Mouse (Mus musculus) neural tube, embryonic 11.5 days (tissue): Measurements from ENCODE around the gene Ferd3l. TPM values are rescaled to one million over a fixed set of nuclear protein-coding genes. Genes with fewer than 3 reads are reported as not detected.

Experiments used
- ATAC-seq: fragments of 200-750 bp; cut with Nextera tagmentation; 2 replicates; pipeline ENCODE4 v1.8.0; 2017; ENCODE audit warnings: moderate number of reproducible peaks, mild to moderate bottlenecking, moderate TSS enrichment, moderate library complexity; ENCODE audit not compliant: insufficient read depth, low FRiP score, low TSS enrichment
- DNase-seq: peaks from one replicate; pipeline ENCODE4 v3.0.0-alpha.2; 2015; ENCODE audit warnings: low spot score
- H3K27ac ChIP-seq: fragments of 300-500 bp; sonication (generic); 2 replicates; pipeline ENCODE4 v1.5.1; 2014; ENCODE audit warnings: low read depth, mild to moderate bottlenecking, low read length
- H3K27me3 ChIP-seq: fragments of 300-500 bp; sonication (generic); 2 replicates; pipeline ENCODE4 v1.6.1; 2014; ENCODE audit warnings: mild to moderate bottlenecking, low read length, mixed read lengths; ENCODE audit not compliant: control insufficient read depth, insufficient read depth
- H3K36me3 ChIP-seq: fragments of 300-500 bp; sonication (generic); 2 replicates; pipeline ENCODE4 v1.6.1; 2014; ENCODE audit warnings: mild to moderate bottlenecking, low read length, moderate library complexity, mixed read lengths; ENCODE audit not compliant: control insufficient read depth, insufficient read depth
- H3K4me1 ChIP-seq: fragments of 300-500 bp; sonication (generic); 2 replicates; pipeline ENCODE4 v1.6.1; 2014; ENCODE audit warnings: low read length, mixed read lengths; ENCODE audit not compliant: control insufficient read depth, insufficient read depth
- H3K4me2 ChIP-seq: fragments of 300-500 bp; sonication (generic); 2 replicates; pipeline ENCODE4 v1.6.1; 2014; ENCODE audit warnings: low read depth, mild to moderate bottlenecking, moderate library complexity
- H3K4me3 ChIP-seq: fragments of 300-500 bp; sonication (generic); 2 replicates; pipeline ENCODE4 v1.5.1; 2014; ENCODE audit warnings: low read depth, low read length
- H3K9ac ChIP-seq: fragments of 300-500 bp; sonication (generic); 2 replicates; pipeline ENCODE4 v1.6.1; 2014; ENCODE audit warnings: mild to moderate bottlenecking, low read length
- H3K9me3 ChIP-seq: fragments of 300-500 bp; sonication (generic); 2 replicates; pipeline ENCODE4 v1.6.1; 2016; ENCODE audit warnings: low read length; ENCODE audit not compliant: control insufficient read depth
- WGBS: fragments of 180-500 bp; shearing (Covaris S2); extraction: QIAGEN DNeasy Blood & Tissue Kit; methylation state at CpG from one replicate; pipeline ENCODE4 v1.1.7; 2014; 5-methylcytosine and 5-hydroxymethylcytosine counted together
- polyA plus RNA-seq: library from polyadenylated mRNA; unstranded; fragments of >200 nt; fragmentation: Nextera tagmentation; extraction: Ambion mirVana; gene quantifications from 2 replicates; pipeline ENCODE4 v1.2.1, GENCODE M21; 2014

Gene Ferd3l
- polyA plus RNA-seq, result 0.72 and 1.2 TPM in 2 replicates

DNA sequence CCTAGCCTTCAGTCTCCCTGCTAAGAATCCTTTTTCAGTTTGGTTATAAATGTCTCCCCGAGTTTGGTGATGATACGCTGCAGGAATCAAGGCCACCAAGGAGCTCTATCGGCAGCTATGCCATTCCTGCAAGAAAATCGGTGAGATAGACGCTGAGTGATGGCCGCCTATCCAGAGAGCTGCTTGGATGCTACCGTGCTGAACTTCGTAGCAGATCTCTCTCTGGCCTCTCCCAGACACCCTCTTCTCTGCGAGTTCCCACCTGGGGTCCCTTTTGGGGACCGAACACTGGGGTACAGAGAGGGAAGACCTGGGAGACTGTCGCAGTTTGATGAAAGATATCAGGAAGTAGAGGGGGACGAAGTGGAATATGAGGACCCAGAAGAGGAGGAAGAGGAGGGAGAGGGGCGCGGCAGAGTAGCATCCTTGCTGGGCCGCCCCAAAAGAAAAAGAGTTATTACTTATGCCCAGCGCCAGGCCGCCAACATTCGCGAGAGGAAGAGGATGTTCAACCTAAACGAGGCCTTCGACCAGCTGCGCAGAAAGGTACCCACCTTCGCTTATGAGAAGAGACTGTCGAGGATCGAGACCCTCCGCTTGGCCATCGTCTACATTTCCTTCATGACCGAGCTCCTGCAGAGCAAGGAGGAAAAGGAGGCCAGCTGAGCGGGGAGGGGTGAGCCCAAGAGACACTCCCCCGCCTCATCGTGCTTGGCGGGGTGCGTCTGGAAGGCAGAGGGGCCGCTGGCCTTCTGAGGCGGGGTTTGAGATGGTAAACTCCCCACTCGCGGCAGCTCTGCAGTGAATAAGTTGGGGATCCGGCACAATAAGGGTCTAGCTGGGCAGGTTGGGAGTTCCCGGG, at the start of gene Ferd3l:
TSS of gene Ferd3l (plus strand) at position 95 of the 862 bp plus-strand sequence.
- no peak within 1 kb of the TSS for H3K27ac ChIP-seq
- peaks cover 30% of the 10 kb centered on the region for H3K27me3 ChIP-seq
- H3K4me3 ChIP-seq, result peak within 1 kb of the TSS; percentile 31
- H3K4me2 ChIP-seq, result peak within 1 kb of the TSS; percentile 45
- no peaks in the 10 kb centered on the region for H3K9me3 ChIP-seq
- DNase-seq, result peak; percentile 39
- ATAC-seq, result 0 out of 2 replicates have a peak, but pooled peaks have one; percentile 22
- 1% methylated on average over 39 of the region's 39 CpGs for WGBS
- no peak within 1 kb of the TSS for H3K9ac ChIP-seq
- peaks cover 12% of the 10 kb centered on the region for H3K4me1 ChIP-seq
- no peaks in the 10 kb centered on the region for H3K36me3 ChIP-seq

- 77% methylated on average over 2 of the region's 2 CpGs for WGBS
- Histone ChIP-seq H3K4me1 (no peaks in the 10 kb centered on the region), H3K4me3 (no peak overlapping the region), H3K27ac (no peak overlapping the region), H3K36me3 (no peaks in the 10 kb centered on the region), H3K9me3 (no peaks in the 10 kb centered on the region), H3K27me3 (no peaks in the 10 kb centered on the region), H3K4me2 (no peak overlapping the region), H3K9ac (no peak overlapping the region)
- no peak for ATAC-seq
- DNase-seq, result no peak
Measured at GRCm38 (mm10) chr12:33893956-33894355, 34.3 kb upstream of the Ferd3l start.

DNA sequence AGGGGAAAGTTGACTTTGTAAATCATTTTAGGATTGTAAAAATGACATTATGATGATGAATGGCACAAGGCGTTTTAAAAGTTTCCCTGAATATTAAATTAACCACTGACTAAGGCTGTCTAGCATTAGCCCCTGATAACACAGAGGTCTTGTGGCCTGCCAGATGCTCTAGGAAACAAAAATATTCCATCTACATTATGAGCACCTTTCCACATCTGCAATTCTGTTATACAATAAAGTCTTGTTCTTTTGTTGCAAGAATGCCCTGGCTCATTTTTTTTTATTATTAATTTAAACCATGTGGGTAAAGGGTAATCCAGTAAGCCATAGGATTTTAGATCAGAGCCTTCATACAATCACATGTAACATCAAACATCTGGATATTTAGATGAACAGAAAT, 33.6 kb upstream of the Ferd3l start:
- DNase-seq (no peak), ATAC-seq (no peak)
- H3K4me2 ChIP-seq, result no peak overlapping the region
- no peak overlapping the region for H3K4me3 ChIP-seq
- no peak overlapping the region for H3K27ac ChIP-seq
- no peaks in the 10 kb centered on the region for H3K9me3 ChIP-seq
- WGBS, result 66% methylated on average over 1 of the region's 1 CpGs
- no peaks in the 10 kb centered on the region for H3K4me1 ChIP-seq
- H3K36me3 ChIP-seq, result no peaks in the 10 kb centered on the region
- H3K27me3 ChIP-seq, result no peaks in the 10 kb centered on the region
- no peak overlapping the region for H3K9ac ChIP-seq

DNA sequence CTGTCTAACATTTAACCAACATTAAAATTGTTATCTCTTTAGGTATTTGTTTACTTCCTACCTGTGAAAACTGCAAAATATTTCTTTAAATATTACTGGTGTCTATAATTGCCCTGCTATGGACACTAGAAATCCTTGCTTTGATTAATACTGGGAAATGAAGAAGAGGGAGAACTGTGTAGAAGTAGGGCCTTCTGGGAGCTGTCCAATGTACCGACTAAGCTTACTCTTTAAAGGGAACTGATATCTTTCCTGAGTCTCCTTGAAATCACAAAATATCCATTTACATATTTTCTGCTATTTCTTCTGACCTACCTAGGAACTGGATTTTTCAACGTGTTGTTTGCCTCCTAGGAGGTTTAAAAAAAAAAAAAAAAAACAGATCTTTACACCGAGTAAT, 1.5 kb upstream of the Ferd3l start:
- Histone ChIP-seq H3K4me1 (peaks cover 12% of the 10 kb centered on the region), H3K9me3 (no peaks in the 10 kb centered on the region), H3K4me3 (no peak overlapping the region), H3K36me3 (no peaks in the 10 kb centered on the region), H3K9ac (no peak overlapping the region), H3K27me3 (peaks cover 30% of the 10 kb centered on the region), H3K27ac (no peak overlapping the region), H3K4me2 (no peak overlapping the region)
- DNase-seq, result no peak
- WGBS, result 7% methylated on average over 3 of the region's 3 CpGs
- no peak for ATAC-seq

DNA sequence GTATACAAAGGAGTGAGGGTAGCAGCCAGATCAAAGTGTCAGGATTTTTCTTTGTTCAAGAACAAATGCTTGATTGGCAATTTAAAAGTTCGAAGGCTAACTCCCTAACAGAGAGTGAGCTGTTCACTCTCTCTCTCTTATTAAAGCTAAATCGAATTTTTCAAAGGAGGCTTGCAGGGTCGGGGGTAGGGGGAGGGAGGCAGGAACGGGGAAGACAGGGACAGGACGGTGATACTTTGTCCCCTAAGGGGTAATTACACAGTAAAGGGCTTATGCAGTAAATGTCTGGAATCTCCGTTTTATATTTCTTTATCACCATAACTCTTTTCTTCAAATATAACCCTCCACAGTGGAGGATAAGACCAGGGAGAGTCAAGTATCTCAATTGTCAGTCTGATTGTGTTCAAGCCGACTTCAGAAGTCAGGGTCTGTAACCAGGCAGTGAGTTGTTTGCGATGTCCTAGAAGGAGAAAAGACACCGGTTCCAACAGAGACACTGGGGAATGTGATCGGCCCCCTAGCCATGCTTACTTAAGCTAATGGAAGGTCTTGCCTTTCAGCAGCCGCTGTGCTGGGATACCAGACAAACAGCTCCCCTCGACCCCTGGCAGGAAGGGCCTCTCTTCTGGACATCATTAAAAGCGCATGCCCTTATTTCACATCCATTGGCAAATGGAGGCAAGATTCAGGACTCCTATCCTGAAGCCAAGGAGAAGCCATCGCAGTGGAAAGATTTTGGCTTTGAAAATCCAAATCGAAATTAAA, 709 bp upstream of the Ferd3l start:
- peak overlapping the region; percentile 45 for H3K4me2 ChIP-seq
- peaks cover 12% of the 10 kb centered on the region for H3K4me1 ChIP-seq
- no peaks in the 10 kb centered on the region for H3K36me3 ChIP-seq
- H3K4me3 ChIP-seq, result no peak overlapping the region
- H3K27me3 ChIP-seq, result peaks cover 30% of the 10 kb centered on the region
- no peak overlapping the region for H3K9ac ChIP-seq
- ATAC-seq (no peak), DNase-seq (peak; percentile 47)
- no peaks in the 10 kb centered on the region for H3K9me3 ChIP-seq
- WGBS, result 2% methylated on average over 15 of the region's 15 CpGs
- no peak overlapping the region for H3K27ac ChIP-seq

DNA sequence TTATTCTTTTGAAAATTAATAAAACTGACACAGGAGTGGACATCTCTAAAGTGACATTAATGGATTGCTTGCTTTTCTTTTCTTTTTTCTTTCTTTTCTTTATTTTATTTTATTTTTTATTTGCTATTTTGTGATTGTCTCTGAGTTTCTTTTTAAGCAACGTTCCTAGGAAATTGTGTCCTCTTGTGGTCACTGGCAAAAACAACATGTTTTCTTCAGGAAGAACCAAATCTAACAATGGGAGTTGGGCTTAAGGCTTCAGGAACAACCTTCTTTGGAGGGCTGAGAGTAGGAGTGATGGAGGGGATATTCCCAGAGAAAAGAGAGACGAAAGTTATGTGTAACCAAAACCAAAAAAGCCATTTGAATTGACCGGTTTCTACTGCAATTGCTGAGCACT, 24.6 kb downstream of the Ferd3l start:
- peaks cover 4% of the 10 kb centered on the region; the same call in 1 of the 2 replicates for H3K4me1 ChIP-seq
- H3K27me3 ChIP-seq, result peaks cover 39% of the 10 kb centered on the region
- 4% methylated on average over 3 of the region's 3 CpGs for WGBS
- H3K4me3 ChIP-seq, result no peak overlapping the region
- H3K9ac ChIP-seq, result no peak overlapping the region
- no peaks in the 10 kb centered on the region for H3K9me3 ChIP-seq
- DNase-seq (no peak), ATAC-seq (no peak)
- H3K36me3 ChIP-seq, result no peaks in the 10 kb centered on the region
- H3K27ac ChIP-seq, result no peak overlapping the region
- H3K4me2 ChIP-seq, result no peak overlapping the region

- peaks cover 4% of the 10 kb centered on the region; the same call in 1 of the 2 replicates for H3K4me1 ChIP-seq
- peaks cover 58% of the 10 kb centered on the region for H3K27me3 ChIP-seq
- H3K4me2 ChIP-seq, result no peak overlapping the region
- 9% methylated on average over 8 of the region's 8 CpGs for WGBS
- H3K9ac ChIP-seq, result no peak overlapping the region
- no peak overlapping the region for H3K4me3 ChIP-seq
- DNase-seq, result peak; percentile 23
- H3K36me3 ChIP-seq, result no peaks in the 10 kb centered on the region
- no peak for ATAC-seq
- H3K27ac ChIP-seq, result no peak overlapping the region
- no peaks in the 10 kb centered on the region for H3K9me3 ChIP-seq
Measured at GRCm38 (mm10) chr12:33954931-33955565, 26.8 kb downstream of the Ferd3l start.

DNA sequence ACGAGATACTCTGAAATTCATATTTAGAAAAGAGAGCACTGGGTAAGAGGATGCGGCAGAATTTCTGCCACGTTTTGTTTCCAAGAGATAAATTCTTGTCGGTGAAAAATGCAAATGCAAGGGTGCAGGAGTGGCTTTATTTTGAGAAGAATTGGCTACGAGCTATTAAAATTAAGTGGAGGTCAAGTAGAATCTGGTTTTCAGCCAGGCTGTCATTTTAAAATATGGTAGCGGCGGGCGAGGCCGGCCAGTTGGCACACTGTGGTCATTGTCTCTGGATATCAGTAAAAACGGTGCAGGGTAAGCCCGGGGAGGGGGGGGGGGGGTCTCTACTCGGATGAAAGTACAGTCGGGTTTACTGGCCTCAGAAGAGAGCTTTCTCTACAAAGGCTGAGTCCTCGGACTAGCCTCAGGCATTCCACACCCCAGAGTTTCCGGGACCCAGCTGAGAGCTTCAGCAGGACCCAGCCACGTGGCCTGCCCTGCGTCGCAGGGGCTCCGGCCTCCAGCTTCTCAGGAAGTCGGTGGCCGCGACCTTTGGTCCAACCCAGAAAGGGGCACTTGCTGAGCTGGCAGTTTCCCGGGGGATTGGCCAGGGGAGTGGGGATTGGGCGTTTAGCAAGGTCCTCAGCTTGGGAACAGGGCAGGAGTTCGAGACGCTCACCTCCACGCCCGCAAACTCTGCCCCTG, 27.5 kb downstream of the Ferd3l start:
- no peaks in the 10 kb centered on the region for H3K9me3 ChIP-seq
- peak overlapping the region; percentile 17; the same call in 1 of the 2 replicates for H3K4me3 ChIP-seq
- no peak overlapping the region for H3K27ac ChIP-seq
- H3K36me3 ChIP-seq, result no peaks in the 10 kb centered on the region
- DNase-seq (peak; percentile 62), ATAC-seq (peak; percentile 62)
- H3K4me2 ChIP-seq, result peak overlapping the region; percentile 41
- H3K4me1 ChIP-seq, result peaks cover 4% of the 10 kb centered on the region; the same call in 1 of the 2 replicates
- WGBS, result 2% methylated on average over 28 of the region's 28 CpGs
- H3K27me3 ChIP-seq, result peaks cover 63% of the 10 kb centered on the region
- H3K9ac ChIP-seq, result 0 out of 2 replicates have a peak overlapping the region, but pooled peaks have one; percentile 2
